In the genomic region with DNA sequence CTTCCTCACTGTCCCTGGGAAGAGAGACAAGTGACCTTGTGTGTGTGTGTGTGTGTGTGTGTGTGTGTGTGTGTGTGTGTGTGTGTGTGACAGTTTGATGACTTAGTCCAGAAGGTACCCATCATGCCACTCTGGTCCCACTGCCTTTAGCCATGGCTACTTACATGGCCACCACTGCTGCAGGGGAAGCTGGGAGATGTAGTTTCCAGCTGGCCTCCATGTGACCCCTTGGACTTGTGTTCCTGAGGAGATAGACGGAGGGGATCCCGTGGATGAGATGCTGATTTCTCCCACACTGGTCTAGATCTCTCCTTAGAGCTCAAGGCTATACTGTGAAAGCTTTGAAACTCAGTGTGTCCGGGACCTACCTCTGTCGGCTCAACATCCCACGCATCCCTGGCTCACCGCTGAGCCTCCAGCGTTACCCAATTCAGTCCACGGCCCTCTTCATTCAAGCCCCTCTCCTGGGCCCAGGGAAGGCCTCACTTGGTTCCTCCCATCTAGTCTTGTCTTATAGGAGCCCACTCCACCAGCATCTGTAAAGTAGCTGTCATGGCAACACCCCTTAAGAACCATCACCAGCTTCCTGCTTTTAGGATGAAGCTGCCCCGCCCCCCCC, we compare ENCODE assay signal across 8 mouse cellular contexts. TPM values are rescaled to one million over a fixed set of nuclear protein-coding genes. Genes with fewer than 3 reads are reported as not detected.
DNase-seq lines count a peak whose midpoint lies in the region; ATAC-seq lines count a peak whose summit lies in the region.

No protein-coding gene starts in this region.

- H3K27ac ChIP-seq in kidney, embryonic 16.5 days (ENCODE audit: low read length): peak overlapping the region; percentile 34
- peak overlapping the region; percentile 63 for H3K27ac ChIP-seq in forebrain, embryonic 13.5 days
- peak overlapping the region; percentile 63 for H3K27ac ChIP-seq in midbrain, embryonic 12.5 days (replicated peaks)

- peak; percentile 43; the same call in 1 of the 2 replicates for ATAC-seq in kidney, embryonic 16.5 days (ENCODE audit: low FRiP score, low TSS enrichment)
- ATAC-seq in forebrain, embryonic 13.5 days: peak; percentile 17
- ATAC-seq in midbrain, embryonic 12.5 days (ENCODE audit: low FRiP score, low read depth): no peak

- H3K9me3 ChIP-seq in kidney, embryonic 16.5 days (ENCODE audit: low read length): no peaks in the 10 kb centered on the region
- H3K9me3 ChIP-seq in forebrain, embryonic 13.5 days (replicated peaks): no peaks in the 10 kb centered on the region
- H3K9me3 ChIP-seq in midbrain, embryonic 12.5 days: no peaks in the 10 kb centered on the region

- DNase-seq in kidney, postnatal 14 days: no peak
- peak; percentile 52 for DNase-seq in brain, adult 2 months (ENCODE audit: low read depth, low spot score)
- DNase-seq in Muller cell, postnatal 12 days (ENCODE audit: inconsistent ontology term): no peak
- DNase-seq in layer of hippocampus, adult 8-10 months (ENCODE audit: low spot score in 2 of 2): no peak
- DNase-seq in gastrocnemius, postnatal 14 days: no peak

- 50% methylated on average over 9 of the region's 9 CpGs for WGBS in kidney, embryonic 16.5 days
- 59% methylated on average over 9 of the region's 9 CpGs for WGBS in forebrain, embryonic 13.5 days
- WGBS in midbrain, embryonic 12.5 days: 54% methylated on average over 9 of the region's 9 CpGs

- no peak overlapping the region for H3K9ac ChIP-seq in kidney, embryonic 16.5 days (replicated peaks; ENCODE audit: low read length)
- H3K9ac ChIP-seq in forebrain, embryonic 13.5 days: no peak overlapping the region
- no peak overlapping the region for H3K9ac ChIP-seq in midbrain, embryonic 12.5 days (replicated peaks)

- intact Hi-C loops in gastrocnemius, postnatal 14 days (cut with DNase I; ENCODE audit: low total_unique reads): no loop called here

- peaks cover 17% of the 10 kb centered on the region for H3K4me1 ChIP-seq in kidney, embryonic 16.5 days (ENCODE audit: insufficient read depth, low read length)
- peaks cover 17% of the 10 kb centered on the region for H3K4me1 ChIP-seq in forebrain, embryonic 13.5 days
- H3K4me1 ChIP-seq in midbrain, embryonic 12.5 days: peaks cover 15% of the 10 kb centered on the region; the same call in 1 of the 2 replicates

- no peaks in the 10 kb centered on the region for H3K27me3 ChIP-seq in kidney, embryonic 16.5 days (ENCODE audit: insufficient read depth, low read length)
- H3K27me3 ChIP-seq in forebrain, embryonic 13.5 days: no peaks in the 10 kb centered on the region
- H3K27me3 ChIP-seq in midbrain, embryonic 12.5 days: no peaks in the 10 kb centered on the region

- H3K36me3 ChIP-seq in kidney, embryonic 16.5 days (ENCODE audit: insufficient read depth, low read length): no peaks in the 10 kb centered on the region
- H3K36me3 ChIP-seq in forebrain, embryonic 13.5 days (ENCODE audit: poor library complexity, severe bottlenecking): no peaks in the 10 kb centered on the region
- H3K36me3 ChIP-seq in midbrain, embryonic 12.5 days: no peaks in the 10 kb centered on the region

- no peak overlapping the region for H3K4me3 ChIP-seq in kidney, embryonic 16.5 days (ENCODE audit: low read length)
- H3K4me3 ChIP-seq in forebrain, embryonic 13.5 days: no peak overlapping the region
- H3K4me3 ChIP-seq in midbrain, embryonic 12.5 days: no peak overlapping the region

- no peak overlapping the region for H3K4me2 ChIP-seq in kidney, embryonic 16.5 days (replicated peaks; ENCODE audit: low read depth, low read length)
- peak overlapping the region; percentile 5; the same call in 1 of the 2 replicates for H3K4me2 ChIP-seq in forebrain, embryonic 13.5 days
- H3K4me2 ChIP-seq in midbrain, embryonic 12.5 days (replicated peaks): no peak overlapping the region

RNA-seq across cellular contexts. Expression of a gene that starts 2.8 kb away (rescaled TPM):
- 0.16 and 0.19 TPM in 2 replicates for polyA plus RNA-seq in kidney, embryonic 16.5 days (2015; fragmentation: Nextera tagmentation; extraction: Ambion mirVana)
- 0.27 and 0.29 TPM in 2 replicates for polyA plus RNA-seq in forebrain, embryonic 13.5 days (2015; fragmentation: Nextera tagmentation; extraction: Ambion mirVana)
- polyA plus RNA-seq in midbrain, embryonic 12.5 days (2016; fragmentation: Nextera tagmentation; extraction: Ambion mirVana): 0.26 and 0.37 TPM in 2 replicates
- total RNA-seq in layer of hippocampus, adult 8-10 months (2022): under 1 TPM in 2 of 4 experiments, not detected in 2; 0.07 to 0.09 TPM
- total RNA-seq in gastrocnemius, postnatal 14 days (2021): under 1 TPM; 0.04 to 0.08 TPM
